Mouse (Mus musculus) CH12.LX (cell line): ENCODE data around the gene Il16. TPM values are rescaled to one million over a fixed set of nuclear protein-coding genes. Genes with fewer than 3 reads are reported as not detected.

Experiments
- DNase-seq: peaks from one replicate; pipeline ENCODE4 v3.0.0-alpha.2; 2013; ENCODE audit errors: extremely low read depth
- H3K27ac ChIP-seq: 2 replicates; pipeline ENCODE4 v1.5.1; 2012; ENCODE audit warnings: low read depth, mild to moderate bottlenecking, control low read depth, moderate library complexity; ENCODE audit not compliant: insufficient read depth
- H3K27me3 ChIP-seq: replicated peaks from 2 replicates; pipeline ENCODE3; 2012; ENCODE audit warnings: inconsistent platforms
- H3K36me3 ChIP-seq, 2 experiments: replicated peaks in 1 of 2; 2 replicates each; pipeline versions ENCODE3 to v1.6.1; 2012; ENCODE audit warnings: inconsistent platforms in 1 of 2, low read length in 1 of 2, mild to moderate bottlenecking in 1 of 2, mixed read lengths in 1 of 2, moderate library complexity in 1 of 2; ENCODE audit not compliant: control insufficient read depth in 1 of 2, insufficient read depth in 1 of 2
- H3K4me1 ChIP-seq, 2 experiments: 2 replicates each; pipeline ENCODE4 v1.6.1; 2012; ENCODE audit warnings: inconsistent platforms in 1 of 2, moderate library complexity in 1 of 2; ENCODE audit not compliant: insufficient read depth in 2 of 2, control insufficient read depth in 1 of 2
- H3K4me2 ChIP-seq: 2 replicates; pipeline ENCODE4 v1.6.1; 2012; ENCODE audit warnings: low read depth, mild to moderate bottlenecking, control low read depth; ENCODE audit not compliant: poor library complexity, insufficient read depth, severe bottlenecking
- H3K4me3 ChIP-seq, 3 experiments: fragments of 150-350 bp in 1 of 3; sonication (generic) in 1 of 3; replicated peaks in 1 of 3; 2 replicates each; pipeline versions ENCODE3 to v1.5.1; 2011 to 2012; ENCODE audit warnings: low read depth in 2 of 3, low read length in 2 of 3, mild to moderate bottlenecking in 2 of 3, moderate library complexity in 2 of 3, control low read depth in 1 of 3, improper control_type of control experiment in 1 of 3, inconsistent platforms in 1 of 3, mixed read lengths in 1 of 3; ENCODE audit not compliant: poor library complexity in 1 of 3
- H3K79me2 ChIP-seq: replicated peaks from 2 replicates; pipeline ENCODE4 v1.6.1; 2012; ENCODE audit warnings: mild to moderate bottlenecking, moderate library complexity; ENCODE audit not compliant: control insufficient read depth, poor library complexity, insufficient read depth, severe bottlenecking; ENCODE audit errors: extremely low read depth
- H3K9ac ChIP-seq: 2 replicates; pipeline ENCODE4 v1.6.1; 2012; ENCODE audit warnings: low read depth, mild to moderate bottlenecking, control low read depth, moderate library complexity; ENCODE audit not compliant: insufficient read depth
- H3K9me3 ChIP-seq: replicated peaks from 2 replicates; pipeline ENCODE3; 2012; ENCODE audit warnings: low read length, inconsistent platforms, mixed read lengths
- BHLHE40 ChIP-seq: IDR thresholded peaks from 2 replicates; pipeline ENCODE4 v1.6.1; 2011; ENCODE audit warnings: mild to moderate bottlenecking, low read depth, low read length, improper control_type of control experiment
- CHD2 ChIP-seq: IDR thresholded peaks from 2 replicates; pipeline ENCODE4 v1.6.1; 2011; ENCODE audit warnings: low read length, improper control_type of control experiment
- EP300 ChIP-seq: IDR thresholded peaks from 2 replicates; pipeline ENCODE4 v1.6.1; 2011; ENCODE audit warnings: low read length, improper control_type of control experiment
- ETS1 ChIP-seq: conservative IDR thresholded peaks from 2 replicates; pipeline ENCODE4 v1.6.1; 2012; ENCODE audit warnings: low read depth, mild to moderate bottlenecking, inconsistent platforms, low read length, improper control_type of control experiment, moderate library complexity
- HCFC1 ChIP-seq: IDR thresholded peaks from 2 replicates; pipeline ENCODE4 v1.6.1; 2012; ENCODE audit warnings: low read depth, mild to moderate bottlenecking, inconsistent platforms, low read length, improper control_type of control experiment
- IRF4 ChIP-seq: IDR thresholded peaks from 2 replicates; pipeline ENCODE4 v1.6.1; 2014; ENCODE audit warnings: low read depth, mild to moderate bottlenecking, inconsistent platforms, low read length, improper control_type of control experiment
- JUND ChIP-seq: conservative IDR thresholded peaks from 2 replicates; pipeline ENCODE4 v1.6.1; 2011; ENCODE audit warnings: low read depth, low read length, improper control_type of control experiment
- KAT2A ChIP-seq: IDR thresholded peaks from 2 replicates; pipeline ENCODE4 v1.6.1; 2012; ENCODE audit warnings: low read length, improper control_type of control experiment, inconsistent platforms; ENCODE audit not compliant: insufficient replicate concordance
- MAFK ChIP-seq: IDR thresholded peaks from 2 replicates; pipeline ENCODE4 v1.6.1; 2011; ENCODE audit warnings: low read length, improper control_type of control experiment; ENCODE audit not compliant: insufficient replicate concordance
- MAZ ChIP-seq: IDR thresholded peaks from 2 replicates; pipeline ENCODE4 v1.6.1; 2012; ENCODE audit warnings: low read depth, mild to moderate bottlenecking, inconsistent platforms, low read length, improper control_type of control experiment, moderate library complexity
- MYC ChIP-seq: IDR thresholded peaks from 2 replicates; pipeline ENCODE4 v1.6.1; 2011; ENCODE audit warnings: low read depth, mild to moderate bottlenecking, improper control_type of control experiment, low read length
- NRF1 ChIP-seq: IDR thresholded peaks from 2 replicates; pipeline ENCODE4 v1.6.1; 2014; ENCODE audit warnings: low read depth, mild to moderate bottlenecking, inconsistent platforms, low read length, improper control_type of control experiment, moderate library complexity
- RAD21 ChIP-seq: IDR thresholded peaks from 2 replicates; pipeline ENCODE4 v1.6.1; 2011; ENCODE audit warnings: low read depth, mild to moderate bottlenecking, low read length, improper control_type of control experiment, moderate library complexity
- SMC3 ChIP-seq: IDR thresholded peaks from 2 replicates; pipeline ENCODE4 v1.6.1; 2011; ENCODE audit warnings: low read depth, low read length, improper control_type of control experiment
- ZNF384 ChIP-seq: IDR thresholded peaks from 2 replicates; pipeline ENCODE4 v1.6.1; 2012; ENCODE audit warnings: low read depth, low read length, improper control_type of control experiment, inconsistent platforms
- dilution Hi-C: fragments of 300-500 bp; cut with MboI; formaldehyde crosslinking; loops from 2 replicates; pipeline ENCODE4 v1.14.3; 2020; ENCODE audit warnings: low sequenced_read_pairs; ENCODE audit not compliant: extremely low pct_unique_long_range_greater_than_20kb, extremely low pct_ligation_motif_present
- in situ Hi-C: fragments of 300-500 bp; cut with MboI; formaldehyde crosslinking; loops from 3 replicates; pipeline ENCODE4 v1.14.3; 2019; ENCODE audit warnings: low sequenced_read_pairs, low pct_ligation_motif_present, low pct_unique_long_range_greater_than_20kb, mixed read lengths
- polyA plus RNA-seq: library from polyadenylated mRNA; unstranded; fragments of >175 nt; gene quantifications from 2 replicates; pipeline ENCODE4 v1.2.1, GENCODE M21; 2012; ENCODE audit warnings: low read depth; ENCODE audit not compliant: insufficient read length
- total RNA-seq, 2 experiments: library from RNA; depleted of rRNA; stranded (reverse); fragments of 300-350 nt in 1 of 2; fragments of >200 nt in 1 of 2; gene quantifications; 2 replicates each; pipeline ENCODE4 v1.2.3; 2012 to 2014

The Il16 gene
- total and polyA plus RNA-seq, 3 experiments: 39.8 to 62.1 (median 55.5) TPM

- no peak for DNase-seq
- Histone ChIP-seq H3K4me2 (peak overlapping the region; percentile 67), H3K36me3 (peaks cover 18 to 39% of the 10 kb centered on the region in 2 experiments), H3K9ac (peak overlapping the region; percentile 36), H3K27ac (no peak overlapping the region), H3K79me2 (peaks cover 30% of the 10 kb centered on the region), H3K4me3 (peak overlapping the region; percentile 47 to 94 (median 82)), H3K27me3 (no peaks in the 10 kb centered on the region), H3K4me1 (peaks cover 6 to 58% of the 10 kb centered on the region in 2 experiments; a peak in 3 of 4 replicates), H3K9me3 (no peaks in the 10 kb centered on the region)
- dilution Hi-C loops: no loop called here
- in situ Hi-C loops: no loop called here
- TF ChIP-seq JUND (no peak), NRF1 (no peak), SMC3 (no peak), BHLHE40 (no peak), KAT2A (no peak), MAZ (no peak), MYC (no peak), CHD2 (no peak), IRF4 (no peak), MAFK (no peak), EP300 (no peak), HCFC1 (no peak)
Observed at GRCm38 (mm10) chr7:83631073-83631827, 114.3 kb downstream of the Il16 start.

GRCm38 (mm10) chr7:83627369-83627768 lies 118.2 kb downstream of the Il16 start:
- no peaks in the 10 kb centered on the region for H3K9me3 ChIP-seq
- H3K79me2 ChIP-seq: peaks cover 5% of the 10 kb centered on the region; the same call in 1 of the 2 replicates
- H3K27me3 ChIP-seq: no peaks in the 10 kb centered on the region
- no peak overlapping the region for H3K4me3 ChIP-seq
- H3K36me3 ChIP-seq: peaks cover 8 to 45% of the 10 kb centered on the region in 2 experiments
- no peak overlapping the region for H3K4me2 ChIP-seq
- H3K9ac ChIP-seq: no peak overlapping the region
- DNase-seq: no peak
- in situ Hi-C loops: no loop called here
- TF ChIP-seq ZNF384 (no peak), SMC3 (no peak), NRF1 (no peak), RAD21 (no peak), ETS1 (no peak)
- dilution Hi-C loops: no loop called here
- H3K27ac ChIP-seq: no peak overlapping the region
- peaks cover 2 to 28% of the 10 kb centered on the region in 2 experiments; a peak in 3 of 4 replicates for H3K4me1 ChIP-seq
